Mouse (Mus musculus): Measurements from ENCODE around the gene Tifab.

DNA sequence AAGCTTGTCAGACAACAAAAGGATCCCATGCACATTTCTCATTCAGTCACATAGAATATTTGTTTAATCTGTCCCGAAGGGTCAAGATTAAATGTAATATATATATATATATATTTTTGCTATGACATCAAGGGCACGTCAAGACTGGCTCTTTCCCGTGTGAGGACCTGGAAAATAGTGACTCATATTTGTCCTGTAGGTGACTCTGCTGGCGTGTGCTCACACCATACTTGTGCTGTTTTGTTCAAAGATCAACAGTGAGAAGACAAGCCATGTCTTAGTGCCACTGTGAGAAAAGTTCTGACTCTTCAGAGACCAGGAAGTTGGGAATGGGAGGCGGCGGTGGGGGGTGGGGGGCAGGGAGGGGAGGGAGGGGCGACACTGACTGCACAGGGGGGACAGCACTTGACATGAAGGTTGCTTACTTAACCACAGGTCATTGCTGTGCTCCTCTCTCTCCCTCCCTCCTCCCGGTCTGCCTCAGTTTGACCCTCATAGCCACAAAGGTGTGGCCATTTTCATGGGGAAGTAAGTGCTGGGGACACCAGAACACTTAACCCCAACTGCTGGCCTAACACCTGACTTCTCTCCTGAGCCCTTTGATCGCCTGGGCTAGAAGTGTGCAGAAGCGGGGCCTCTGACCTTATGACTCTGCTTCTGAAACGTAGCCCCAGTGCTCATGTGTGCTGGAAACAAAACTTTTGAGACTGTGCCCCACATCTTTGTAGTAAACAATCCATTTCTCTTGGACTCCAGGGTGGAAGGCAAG is 36.1 kb downstream of the Tifab start:
- no peak for TF ChIP-seq POLR2A (IDR thresholded peaks at IDR 0.05; ENCODE audit: low read depth, low read length)
- TF ChIP-seq CTCF (conservative IDR thresholded peaks at IDR 0.05; ENCODE audit: insufficient read depth, insufficient read length, low read depth, low read length): no peak

All from kidney, adult 2 months (tissue).